Mouse (Mus musculus): ENCODE data around the gene Tnr. TPM values are rescaled to one million over a fixed set of nuclear protein-coding genes. Genes with fewer than 3 reads are reported as not detected.

Gene Tnr
- polyA plus RNA-seq, 1 experiment from 2014 or later: 1.7 TPM

GRCm38 (mm10) chr1:159678221-159678935, 154.8 kb downstream of the Tnr start:
- Histone ChIP-seq H3K4me3 (ENCODE audit: low read depth, low read length) (no peak overlapping the region), H3K27me3 (replicated peaks; ENCODE audit: control insufficient read depth, insufficient read depth, low read length) (no peaks in the 10 kb centered on the region), H3K36me3 (ENCODE audit: control insufficient read depth, insufficient read depth, low read length) (no peaks in the 10 kb centered on the region), H3K9ac (ENCODE audit: low read length) (no peak overlapping the region), H3K4me1 (replicated peaks; ENCODE audit: control insufficient read depth, insufficient read depth, low read length) (no peaks in the 10 kb centered on the region), H3K9me3 (ENCODE audit: control insufficient read depth, low read length) (no peaks in the 10 kb centered on the region), H3K4me2 (ENCODE audit: low read length) (no peak overlapping the region), H3K27ac (ENCODE audit: low read depth) (no peak overlapping the region)
- no peak for ATAC-seq (replicated peaks; ENCODE audit: low FRiP score, low TSS enrichment, low read depth)
- no peak for DNase-seq (ENCODE audit: low spot score)
- WGBS: 67% methylated on average over 10 of the region's 10 CpGs

- no peaks in the 10 kb centered on the region for H3K27me3 ChIP-seq (replicated peaks; ENCODE audit: control insufficient read depth, insufficient read depth, low read length)
- H3K36me3 ChIP-seq (ENCODE audit: control insufficient read depth, insufficient read depth, low read length): no peaks in the 10 kb centered on the region
- no peaks in the 10 kb centered on the region for H3K4me1 ChIP-seq (replicated peaks; ENCODE audit: control insufficient read depth, insufficient read depth, low read length)
- no peaks in the 10 kb centered on the region for H3K9me3 ChIP-seq (ENCODE audit: control insufficient read depth, low read length)
- DNase-seq (ENCODE audit: low spot score) (no peak), ATAC-seq (replicated peaks; ENCODE audit: low FRiP score, low TSS enrichment, low read depth) (no peak)
- no peak overlapping the region for H3K4me2 ChIP-seq (ENCODE audit: low read length)
- H3K27ac ChIP-seq (ENCODE audit: low read depth): no peak overlapping the region
- WGBS: 75% methylated on average over 2 of the region's 2 CpGs
- H3K9ac ChIP-seq (ENCODE audit: low read length): no peak overlapping the region
- no peak overlapping the region for H3K4me3 ChIP-seq (ENCODE audit: low read depth, low read length)
Observed at GRCm38 (mm10) chr1:159681252-159681651, 157.7 kb downstream of the Tnr start.

- H3K4me3 ChIP-seq (ENCODE audit: low read depth, low read length): no peak overlapping the region
- 0 out of 2 replicates have a peak, but pooled peaks cover 7% of the 10 kb centered on the region for H3K4me1 ChIP-seq (replicated peaks; ENCODE audit: control insufficient read depth, insufficient read depth, low read length)
- ATAC-seq (replicated peaks; ENCODE audit: low FRiP score, low TSS enrichment, low read depth) (peak; percentile 91), DNase-seq (ENCODE audit: low spot score) (peak; percentile 66)
- 0 out of 2 replicates have a peak, but pooled peaks cover 3% of the 10 kb centered on the region for H3K27me3 ChIP-seq (replicated peaks; ENCODE audit: control insufficient read depth, insufficient read depth, low read length)
- H3K36me3 ChIP-seq (ENCODE audit: control insufficient read depth, insufficient read depth, low read length): no peaks in the 10 kb centered on the region
- no peak overlapping the region for H3K4me2 ChIP-seq (ENCODE audit: low read length)
- WGBS: 18% methylated on average over 9 of the region's 9 CpGs
- H3K27ac ChIP-seq (ENCODE audit: low read depth): no peak overlapping the region
- no peaks in the 10 kb centered on the region for H3K9me3 ChIP-seq (ENCODE audit: control insufficient read depth, low read length)
- no peak overlapping the region for H3K9ac ChIP-seq (ENCODE audit: low read length)
Observed at GRCm38 (mm10) chr1:159686476-159687231, 163.1 kb downstream of the Tnr start.

- no peaks in the 10 kb centered on the region for H3K4me1 ChIP-seq (replicated peaks; ENCODE audit: control insufficient read depth, insufficient read depth, low read length)
- H3K27ac ChIP-seq (ENCODE audit: low read depth): no peak overlapping the region
- WGBS: 70% methylated on average over 4 of the region's 4 CpGs
- no peak overlapping the region for H3K4me2 ChIP-seq (ENCODE audit: low read length)
- no peak overlapping the region for H3K4me3 ChIP-seq (ENCODE audit: low read depth, low read length)
- H3K9me3 ChIP-seq (ENCODE audit: control insufficient read depth, low read length): no peaks in the 10 kb centered on the region
- H3K27me3 ChIP-seq (replicated peaks; ENCODE audit: control insufficient read depth, insufficient read depth, low read length): no peaks in the 10 kb centered on the region
- H3K9ac ChIP-seq (ENCODE audit: low read length): no peak overlapping the region
- DNase-seq (ENCODE audit: low spot score): no peak
- H3K36me3 ChIP-seq (ENCODE audit: control insufficient read depth, insufficient read depth, low read length): no peaks in the 10 kb centered on the region
- no peak for ATAC-seq (replicated peaks; ENCODE audit: low FRiP score, low TSS enrichment, low read depth)
Observed at GRCm38 (mm10) chr1:159696717-159697116, 173.1 kb downstream of the Tnr start.

GRCm38 (mm10) chr1:159702038-159702437, 178.5 kb downstream of the Tnr start:
- Histone ChIP-seq H3K27ac (ENCODE audit: low read depth) (no peak overlapping the region), H3K4me2 (ENCODE audit: low read length) (no peak overlapping the region), H3K27me3 (replicated peaks; ENCODE audit: control insufficient read depth, insufficient read depth, low read length) (no peaks in the 10 kb centered on the region), H3K36me3 (ENCODE audit: control insufficient read depth, insufficient read depth, low read length) (no peaks in the 10 kb centered on the region), H3K9ac (ENCODE audit: low read length) (no peak overlapping the region), H3K4me3 (ENCODE audit: low read depth, low read length) (no peak overlapping the region), H3K4me1 (replicated peaks; ENCODE audit: control insufficient read depth, insufficient read depth, low read length) (no peaks in the 10 kb centered on the region), H3K9me3 (ENCODE audit: control insufficient read depth, low read length) (no peaks in the 10 kb centered on the region)
- ATAC-seq (replicated peaks; ENCODE audit: low FRiP score, low TSS enrichment, low read depth): no peak
- WGBS: 76% methylated on average over 9 of the region's 9 CpGs
- peak; percentile 59 for DNase-seq (ENCODE audit: low spot score)

GRCm38 (mm10) chr1:159704925-159705324, 181.4 kb downstream of the Tnr start:
- DNase-seq (ENCODE audit: low spot score) (no peak), ATAC-seq (replicated peaks; ENCODE audit: low FRiP score, low TSS enrichment, low read depth) (no peak)
- H3K9ac ChIP-seq (ENCODE audit: low read length): no peak overlapping the region
- no peaks in the 10 kb centered on the region for H3K4me1 ChIP-seq (replicated peaks; ENCODE audit: control insufficient read depth, insufficient read depth, low read length)
- WGBS: 76% methylated on average over 3 of the region's 3 CpGs
- H3K36me3 ChIP-seq (ENCODE audit: control insufficient read depth, insufficient read depth, low read length): no peaks in the 10 kb centered on the region
- no peaks in the 10 kb centered on the region for H3K27me3 ChIP-seq (replicated peaks; ENCODE audit: control insufficient read depth, insufficient read depth, low read length)
- H3K9me3 ChIP-seq (ENCODE audit: control insufficient read depth, low read length): no peaks in the 10 kb centered on the region
- no peak overlapping the region for H3K27ac ChIP-seq (ENCODE audit: low read depth)
- no peak overlapping the region for H3K4me2 ChIP-seq (ENCODE audit: low read length)
- H3K4me3 ChIP-seq (ENCODE audit: low read depth, low read length): no peak overlapping the region

- no peak overlapping the region for H3K4me2 ChIP-seq (ENCODE audit: low read length)
- ATAC-seq (replicated peaks; ENCODE audit: low FRiP score, low TSS enrichment, low read depth) (no peak), DNase-seq (ENCODE audit: low spot score) (no peak)
- no peaks in the 10 kb centered on the region for H3K4me1 ChIP-seq (replicated peaks; ENCODE audit: control insufficient read depth, insufficient read depth, low read length)
- no peak overlapping the region for H3K27ac ChIP-seq (ENCODE audit: low read depth)
- H3K4me3 ChIP-seq (ENCODE audit: low read depth, low read length): no peak overlapping the region
- no peaks in the 10 kb centered on the region for H3K9me3 ChIP-seq (ENCODE audit: control insufficient read depth, low read length)
- no peak overlapping the region for H3K9ac ChIP-seq (ENCODE audit: low read length)
- no peaks in the 10 kb centered on the region for H3K36me3 ChIP-seq (ENCODE audit: control insufficient read depth, insufficient read depth, low read length)
- H3K27me3 ChIP-seq (replicated peaks; ENCODE audit: control insufficient read depth, insufficient read depth, low read length): no peaks in the 10 kb centered on the region
- WGBS: 89% methylated on average over 1 of the region's 1 CpGs
Observed at GRCm38 (mm10) chr1:159716301-159716700, 192.7 kb downstream of the Tnr start.

- no peak overlapping the region for H3K4me2 ChIP-seq (ENCODE audit: low read length)
- H3K4me1 ChIP-seq (replicated peaks; ENCODE audit: control insufficient read depth, insufficient read depth, low read length): no peaks in the 10 kb centered on the region
- H3K9me3 ChIP-seq (ENCODE audit: control insufficient read depth, low read length): no peaks in the 10 kb centered on the region
- no peaks in the 10 kb centered on the region for H3K36me3 ChIP-seq (ENCODE audit: control insufficient read depth, insufficient read depth, low read length)
- no peak overlapping the region for H3K27ac ChIP-seq (ENCODE audit: low read depth)
- H3K27me3 ChIP-seq (replicated peaks; ENCODE audit: control insufficient read depth, insufficient read depth, low read length): no peaks in the 10 kb centered on the region
- DNase-seq (ENCODE audit: low spot score): no peak
- 75% methylated on average over 9 of the region's 9 CpGs for WGBS
- no peak overlapping the region for H3K9ac ChIP-seq (ENCODE audit: low read length)
- H3K4me3 ChIP-seq (ENCODE audit: low read depth, low read length): no peak overlapping the region
- no peak for ATAC-seq (replicated peaks; ENCODE audit: low FRiP score, low TSS enrichment, low read depth)
Observed at GRCm38 (mm10) chr1:159717016-159717415, 193.4 kb downstream of the Tnr start.

Measured in intestine, embryonic 14.5 days (tissue).